Mouse (Mus musculus): ENCODE data around the gene Srsf3. TPM values are rescaled to one million over a fixed set of nuclear protein-coding genes. Genes with fewer than 3 reads are reported as not detected.
"Not testable (repeated sequence)": the region's sequence is repeated elsewhere in the genome, so short reads cannot be mapped to it uniquely, and the experiment has no call there.

The Srsf3 gene
- total RNA-seq, 2 experiments from 2014 or later, result 235 to 271 TPM

DNA sequence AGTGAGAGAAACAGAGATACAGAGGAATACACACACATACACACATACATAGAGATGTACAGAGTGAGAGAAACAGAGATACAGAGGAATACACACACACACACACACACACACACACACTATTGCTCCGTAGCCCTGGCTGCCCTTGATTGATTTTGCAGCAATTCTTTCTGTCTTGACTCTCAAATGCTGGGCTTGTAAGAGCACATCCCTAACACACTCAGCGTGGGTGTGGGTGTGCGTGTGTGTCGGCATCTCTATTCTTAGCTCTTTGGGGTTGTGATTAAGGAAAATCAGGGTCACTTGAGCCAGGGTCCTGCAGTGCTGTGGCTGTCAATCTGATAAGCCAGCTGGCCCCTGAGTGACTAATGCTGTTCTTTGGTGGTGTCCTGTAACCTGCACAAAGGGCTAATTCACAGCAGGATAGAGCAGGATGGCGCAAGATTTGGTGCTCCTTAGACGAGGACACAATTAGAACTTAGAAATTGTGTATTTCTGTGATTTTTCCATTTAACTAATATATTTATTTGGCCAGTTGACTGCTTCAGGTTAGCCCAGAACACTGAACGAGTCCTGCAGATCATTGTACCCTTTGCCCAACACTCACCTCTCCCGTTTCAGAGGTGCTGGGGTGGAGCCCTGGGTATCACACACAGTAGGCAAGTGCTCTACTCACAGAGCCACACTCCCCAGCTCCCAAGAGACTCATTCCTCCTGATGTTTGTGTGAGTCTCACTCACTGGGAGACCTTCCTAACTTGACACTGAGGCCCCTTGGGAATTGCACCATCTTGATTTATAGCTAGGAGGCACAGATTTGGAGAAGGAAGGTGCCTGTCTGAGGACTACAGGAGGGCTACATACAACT, 30.9 kb downstream of the Srsf3 start:
- DNase-seq (ENCODE audit: low spot score in 2 of 2), result no peak

DNA sequence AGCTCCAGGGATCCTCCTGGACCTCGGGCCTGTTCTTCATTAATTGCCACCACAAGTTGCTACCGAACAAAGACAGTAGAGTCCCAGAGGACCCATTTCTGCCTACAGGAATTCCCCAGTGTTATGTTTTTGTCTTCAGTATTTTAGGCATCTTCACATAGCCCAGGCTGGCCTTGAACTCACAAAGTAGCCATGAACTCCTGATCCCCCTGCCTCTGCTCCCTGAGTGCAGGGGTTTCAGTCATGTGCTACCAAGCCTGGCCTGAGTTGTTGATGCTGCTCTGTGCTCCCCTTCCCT, 31.5 kb downstream of the Srsf3 start:
- DNase-seq (ENCODE audit: low spot score in 2 of 2), result no peak

- no peak for DNase-seq (ENCODE audit: low spot score in 2 of 2)
Measured at GRCm38 (mm10) chr17:29065245-29065940, 33.0 kb downstream of the Srsf3 start.

DNA sequence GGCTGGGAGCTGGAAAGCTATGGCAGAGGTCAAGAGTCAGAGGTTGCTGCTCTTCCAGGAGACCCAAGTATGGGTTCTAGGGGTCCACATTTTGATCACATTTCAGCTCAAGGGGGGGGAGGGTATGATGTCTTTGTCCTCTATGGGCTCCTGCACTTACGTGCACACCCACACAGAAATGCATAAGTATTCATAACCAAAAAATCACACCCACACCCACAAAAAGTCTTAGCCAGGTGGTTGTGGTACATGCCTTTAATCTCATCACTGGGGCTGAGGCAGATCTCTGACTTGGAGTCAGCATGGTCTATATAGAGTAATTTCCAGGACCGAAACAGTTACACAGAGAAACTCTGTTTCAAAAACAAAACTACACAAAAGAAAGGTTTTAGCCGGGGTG, 33.5 kb downstream of the Srsf3 start:
- DNase-seq (ENCODE audit: low spot score in 2 of 2), result no peak

DNA sequence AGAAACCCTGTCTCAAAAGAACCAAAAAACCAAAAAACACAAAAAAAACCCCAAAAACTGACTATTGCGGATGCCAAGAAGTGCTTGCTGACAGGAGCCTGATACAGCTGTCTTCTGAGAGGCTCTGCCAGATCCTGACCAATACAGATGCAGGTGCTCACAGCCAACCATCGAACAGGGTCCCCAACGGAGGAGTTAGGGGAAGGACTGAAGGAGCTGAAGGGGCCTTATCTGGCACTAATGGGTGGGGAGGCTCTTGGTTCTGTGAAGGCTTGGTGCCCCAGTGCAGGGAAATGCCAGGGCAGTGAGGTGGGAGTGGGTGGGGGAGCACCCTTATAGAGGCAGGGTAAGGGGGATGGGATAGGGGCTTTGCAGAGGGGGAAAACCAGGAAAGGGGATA, 35.0 kb downstream of the Srsf3 start:
- DNase-seq (ENCODE audit: low spot score in 2 of 2), result not testable (repeated sequence)

DNA sequence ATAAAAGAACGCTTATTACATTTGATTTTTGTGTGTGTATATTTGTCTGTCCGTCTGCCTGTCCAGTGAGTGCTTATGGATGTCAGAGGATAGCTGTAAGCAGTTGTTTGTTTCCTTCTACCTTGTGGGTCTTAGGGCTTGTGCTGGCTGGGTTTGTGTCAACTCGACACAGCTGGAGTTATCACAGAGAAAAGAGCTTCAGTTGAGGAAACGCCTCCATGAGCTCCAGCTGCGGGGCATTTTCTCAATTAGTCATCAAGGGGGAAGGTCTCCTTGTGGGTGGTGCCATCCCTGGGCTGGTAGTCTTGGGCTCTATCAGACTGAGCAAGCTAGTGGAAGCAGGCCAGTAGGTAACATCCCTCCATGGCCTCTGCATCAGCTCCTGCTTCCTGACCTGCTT, 35.4 kb downstream of the Srsf3 start:
- DNase-seq (ENCODE audit: low spot score in 2 of 2), result no peak

DNA sequence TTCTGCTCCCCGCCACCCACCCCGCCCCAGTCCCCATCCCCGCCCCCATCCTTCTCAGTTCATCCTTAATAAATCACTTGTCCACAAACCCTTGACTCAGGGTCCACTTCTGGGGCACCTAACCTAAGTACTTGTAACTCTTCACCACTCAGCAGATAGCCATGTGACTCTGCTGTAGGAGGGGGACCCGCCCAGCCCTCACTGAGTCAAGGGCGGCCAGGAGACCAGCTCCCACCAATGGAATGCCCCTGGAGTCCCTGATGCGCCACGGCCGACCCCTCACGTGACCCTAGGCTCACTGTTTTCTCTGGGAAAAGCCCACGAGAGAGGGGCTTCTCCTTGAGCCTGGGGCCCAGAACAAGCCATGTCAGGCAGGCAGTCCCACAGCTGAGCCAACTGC, 36.6 kb downstream of the Srsf3 start:
- DNase-seq (ENCODE audit: low spot score in 2 of 2), result no peak

GRCm38 (mm10) chr17:29071820-29072219, 39.4 kb downstream of the Srsf3 start:
- DNase-seq (ENCODE audit: low spot score in 2 of 2), result no peak

GRCm38 (mm10) chr17:29072701-29073307, 40.4 kb downstream of the Srsf3 start:
- no peak for DNase-seq (ENCODE audit: low spot score in 2 of 2)

GRCm38 (mm10) chr17:29073313-29073712, 40.9 kb downstream of the Srsf3 start:
- no peak for DNase-seq (ENCODE audit: low spot score in 2 of 2)

- DNase-seq (ENCODE audit: low spot score in 2 of 2), result no peak
Measured at GRCm38 (mm10) chr17:29074085-29074484, 41.7 kb downstream of the Srsf3 start.

GRCm38 (mm10) chr17:29076235-29076634, 43.8 kb downstream of the Srsf3 start:
- DNase-seq (ENCODE audit: low spot score in 2 of 2), result no peak

- DNase-seq (ENCODE audit: low spot score in 2 of 2), result no peak
Measured at GRCm38 (mm10) chr17:29077786-29078509, 45.5 kb downstream of the Srsf3 start.

- DNase-seq (ENCODE audit: low spot score in 2 of 2), result no peak
Measured at GRCm38 (mm10) chr17:29078519-29079383, 46.3 kb downstream of the Srsf3 start.

GRCm38 (mm10) chr17:29080758-29081617, 48.6 kb downstream of the Srsf3 start:
- no peak for DNase-seq (ENCODE audit: low spot score in 2 of 2)

GRCm38 (mm10) chr17:29081618-29082381, 49.4 kb downstream of the Srsf3 start:
- no peak for DNase-seq (ENCODE audit: low spot score in 2 of 2)

GRCm38 (mm10) chr17:29083586-29083985, 51.2 kb downstream of the Srsf3 start:
- no peak for DNase-seq (ENCODE audit: low spot score in 2 of 2)

DNA sequence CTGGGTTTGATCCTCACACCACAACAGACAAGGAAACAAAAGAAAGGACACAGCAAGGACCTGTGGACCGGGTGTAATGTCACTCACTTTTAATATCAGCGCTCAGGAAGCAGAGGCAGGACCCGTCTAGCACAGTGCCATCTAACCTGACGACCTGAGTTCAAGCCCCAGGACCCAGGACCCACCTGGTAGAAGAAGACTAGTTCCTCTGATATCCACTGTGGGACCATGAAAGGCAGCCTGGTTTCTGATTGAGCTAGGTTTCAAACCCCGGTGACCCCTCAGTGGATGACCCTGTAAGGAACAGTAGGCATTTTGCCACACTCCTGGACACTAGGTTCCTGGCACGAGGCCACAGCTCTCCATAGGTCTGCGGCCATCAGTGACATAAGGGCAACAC, 52.2 kb downstream of the Srsf3 start:
- no peak for DNase-seq (ENCODE audit: low spot score in 2 of 2)

GRCm38 (mm10) chr17:29085266-29085665, 52.8 kb downstream of the Srsf3 start:
- DNase-seq (ENCODE audit: low spot score in 2 of 2), result no peak

Data from adrenal gland, postnatal 4 days (tissue).